Mouse (Mus musculus): Measurements from ENCODE around the gene Tbc1d24. TPM values are rescaled to one million over a fixed set of nuclear protein-coding genes. Genes with fewer than 3 reads are reported as not detected.

Tbc1d24 gene
- polyA plus RNA-seq, 1 experiment from 2014 or later = 4.2 TPM

GRCm38 (mm10) chr17:24199741-24200140, 5.6 kb downstream of the Tbc1d24 start:
- Histone ChIP-seq H3K27ac (replicated peaks) (no peak overlapping the region), H3K9me3 (no peaks in the 10 kb centered on the region), H3K4me2 (no peak overlapping the region), H3K4me3 (no peak overlapping the region), H3K36me3 (no peaks in the 10 kb centered on the region), H3K4me1 (peaks cover 71% of the 10 kb centered on the region), H3K27me3 (replicated peaks) (no peaks in the 10 kb centered on the region), H3K9ac (no peak overlapping the region)
- WGBS = 41% methylated on average over 4 of the region's 4 CpGs
- no peak for ATAC-seq (ENCODE audit: extremely low read depth, insufficient number of reproducible peaks, low FRiP score, low TSS enrichment)

- Histone ChIP-seq H3K4me3 (no peak overlapping the region), H3K9me3 (no peaks in the 10 kb centered on the region), H3K27me3 (replicated peaks) (no peaks in the 10 kb centered on the region), H3K36me3 (no peaks in the 10 kb centered on the region), H3K4me1 (peaks cover 69% of the 10 kb centered on the region), H3K4me2 (no peak overlapping the region), H3K9ac (no peak overlapping the region), H3K27ac (replicated peaks) (no peak overlapping the region)
- ATAC-seq (ENCODE audit: extremely low read depth, insufficient number of reproducible peaks, low FRiP score, low TSS enrichment) = no peak
- 74% methylated on average over 4 of the region's 4 CpGs for WGBS
Observed at GRCm38 (mm10) chr17:24199252-24199651, 6.1 kb downstream of the Tbc1d24 start.

DNA sequence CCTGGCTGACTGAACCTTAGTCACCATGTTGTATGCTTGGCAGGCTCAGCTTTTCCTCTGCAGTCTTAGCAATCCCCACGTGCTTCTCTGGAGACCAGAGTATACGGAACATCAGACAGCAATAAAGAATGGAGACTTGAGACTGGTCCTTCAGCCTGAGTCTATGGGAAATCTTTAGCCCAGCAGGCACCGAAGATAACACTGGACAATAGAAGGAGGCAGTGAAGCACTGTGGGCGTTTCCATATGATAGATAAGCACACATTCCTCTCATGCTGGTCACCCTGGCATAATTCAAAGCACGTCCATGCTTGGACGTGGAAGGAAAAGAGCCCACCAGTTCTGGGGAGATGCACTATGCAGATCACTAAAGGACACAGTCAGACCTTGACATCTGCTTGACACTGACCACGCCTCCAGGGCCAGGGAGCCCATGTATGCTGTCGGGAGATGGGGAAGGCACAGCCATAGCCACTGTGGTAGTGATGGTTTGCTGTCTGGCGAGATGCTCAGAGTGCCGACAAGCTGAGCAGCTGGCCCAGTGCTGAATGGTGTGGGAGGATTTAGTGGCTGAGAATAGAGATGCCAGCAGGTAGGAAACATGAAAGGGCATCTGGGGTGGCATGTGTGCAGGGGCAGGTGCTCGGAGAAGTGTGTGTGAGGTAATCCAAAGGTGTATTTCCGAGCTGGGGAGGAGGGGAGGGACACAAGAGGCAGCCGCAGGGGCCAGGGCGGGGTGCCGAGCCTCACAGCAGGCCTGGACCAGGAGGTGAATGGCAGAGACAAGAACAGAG, 8.1 kb downstream of the Tbc1d24 start:
- ATAC-seq (ENCODE audit: extremely low read depth, insufficient number of reproducible peaks, low FRiP score, low TSS enrichment) = no peak
- no peak overlapping the region; the same call in 1 of the 2 replicates for H3K27ac ChIP-seq (replicated peaks)
- no peaks in the 10 kb centered on the region for H3K36me3 ChIP-seq
- H3K4me2 ChIP-seq = no peak overlapping the region
- no peaks in the 10 kb centered on the region for H3K9me3 ChIP-seq
- no peaks in the 10 kb centered on the region for H3K27me3 ChIP-seq (replicated peaks)
- no peak overlapping the region for H3K4me3 ChIP-seq
- 33% methylated on average over 15 of the region's 15 CpGs for WGBS
- peak overlapping the region; percentile 35; the same call in 1 of the 2 replicates for H3K9ac ChIP-seq
- peaks cover 68% of the 10 kb centered on the region for H3K4me1 ChIP-seq

- Histone ChIP-seq H3K4me3 (no peak overlapping the region), H3K27me3 (replicated peaks) (no peaks in the 10 kb centered on the region), H3K4me1 (peaks cover 74% of the 10 kb centered on the region), H3K36me3 (no peaks in the 10 kb centered on the region), H3K9ac (no peak overlapping the region), H3K27ac (replicated peaks) (no peak overlapping the region), H3K4me2 (no peak overlapping the region), H3K9me3 (no peaks in the 10 kb centered on the region)
- no peak for ATAC-seq (ENCODE audit: extremely low read depth, insufficient number of reproducible peaks, low FRiP score, low TSS enrichment)
- 62% methylated on average over 2 of the region's 2 CpGs for WGBS
Observed at GRCm38 (mm10) chr17:24195349-24195748, 10.0 kb downstream of the Tbc1d24 start.

DNA sequence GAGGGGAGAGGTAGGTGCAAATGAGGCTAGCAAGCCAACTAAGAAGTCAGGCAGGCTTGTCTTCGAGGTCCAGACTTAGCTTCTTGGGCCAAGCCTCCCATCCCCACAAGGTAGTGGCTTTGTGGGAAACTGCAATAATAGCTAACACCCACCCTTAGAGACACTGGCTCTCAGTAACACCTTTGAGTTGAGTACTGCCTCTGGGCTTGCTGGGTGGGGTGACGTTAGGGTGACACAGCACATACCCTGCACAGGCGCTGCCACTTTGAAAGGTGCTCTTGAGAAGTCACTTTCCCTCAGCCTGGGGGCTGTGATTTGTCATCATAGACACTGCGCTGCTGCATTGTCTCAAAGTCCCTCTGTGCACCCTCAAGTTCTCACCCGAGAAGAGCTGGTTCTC, 11.6 kb downstream of the Tbc1d24 start:
- no peaks in the 10 kb centered on the region for H3K9me3 ChIP-seq
- H3K9ac ChIP-seq = peak overlapping the region; percentile 44
- WGBS = 50% methylated on average over 5 of the region's 5 CpGs
- no peak overlapping the region for H3K27ac ChIP-seq (replicated peaks)
- H3K27me3 ChIP-seq (replicated peaks) = no peaks in the 10 kb centered on the region
- H3K4me2 ChIP-seq = no peak overlapping the region
- peaks cover 59% of the 10 kb centered on the region for H3K4me1 ChIP-seq
- no peak; the same call in 1 of the 2 replicates for ATAC-seq (ENCODE audit: extremely low read depth, insufficient number of reproducible peaks, low FRiP score, low TSS enrichment)
- no peak overlapping the region for H3K4me3 ChIP-seq
- peaks cover 3% of the 10 kb centered on the region; the same call in 1 of the 2 replicates for H3K36me3 ChIP-seq

DNA sequence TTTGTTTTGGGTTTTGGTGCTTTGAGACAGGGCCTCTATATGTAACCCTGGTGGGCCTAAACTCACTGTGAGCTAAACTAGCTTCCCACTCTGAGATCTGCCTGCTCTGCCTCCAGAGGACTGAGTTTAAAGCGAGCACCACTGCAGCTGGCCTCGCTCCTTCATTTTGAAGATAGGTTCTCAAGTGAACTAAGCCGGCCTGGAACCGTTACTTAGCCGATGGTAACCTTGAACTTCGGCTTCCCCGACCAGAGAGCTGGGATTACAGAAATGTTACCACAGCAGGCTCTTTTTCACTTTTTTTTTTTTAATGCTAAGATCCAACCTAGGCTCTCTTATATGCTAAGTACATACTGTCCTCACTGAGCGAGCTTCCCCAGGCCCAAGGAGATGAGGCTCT, 12.1 kb downstream of the Tbc1d24 start:
- Histone ChIP-seq H3K27ac (replicated peaks) (no peak overlapping the region), H3K36me3 (peaks cover 7% of the 10 kb centered on the region; the same call in 1 of the 2 replicates), H3K9me3 (no peaks in the 10 kb centered on the region), H3K9ac (peak overlapping the region; percentile 44; the same call in 1 of the 2 replicates), H3K4me3 (no peak overlapping the region), H3K4me2 (no peak overlapping the region), H3K27me3 (replicated peaks) (no peaks in the 10 kb centered on the region), H3K4me1 (peaks cover 59% of the 10 kb centered on the region)
- 79% methylated on average over 8 of the region's 8 CpGs for WGBS
- no peak for ATAC-seq (ENCODE audit: extremely low read depth, insufficient number of reproducible peaks, low FRiP score, low TSS enrichment)

DNA sequence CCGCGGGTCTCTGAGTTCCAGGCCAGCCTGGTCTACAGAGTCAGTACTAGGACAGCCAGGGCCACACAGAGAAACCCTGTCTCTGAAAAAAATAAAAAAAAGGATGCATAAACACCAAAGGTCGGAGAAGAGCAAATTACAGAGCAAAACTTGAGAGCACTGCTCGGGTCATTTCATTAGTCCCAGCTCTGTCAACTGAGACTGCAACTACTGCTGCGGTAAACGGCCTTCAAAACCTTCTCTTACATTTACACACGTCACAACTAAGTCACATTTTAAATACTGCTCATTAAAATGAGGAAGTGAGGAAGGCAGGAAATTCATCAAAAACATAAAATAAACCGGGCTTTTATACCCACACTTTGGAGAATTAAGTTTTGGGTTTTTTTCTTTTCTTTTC, 12.5 kb downstream of the Tbc1d24 start:
- no peak overlapping the region for H3K4me3 ChIP-seq
- no peak overlapping the region for H3K27ac ChIP-seq (replicated peaks)
- no peaks in the 10 kb centered on the region for H3K27me3 ChIP-seq (replicated peaks)
- H3K4me1 ChIP-seq = peaks cover 58% of the 10 kb centered on the region
- no peak overlapping the region for H3K9ac ChIP-seq
- no peaks in the 10 kb centered on the region for H3K9me3 ChIP-seq
- 79% methylated on average over 8 of the region's 8 CpGs for WGBS
- H3K4me2 ChIP-seq = no peak overlapping the region
- no peak for ATAC-seq (ENCODE audit: extremely low read depth, insufficient number of reproducible peaks, low FRiP score, low TSS enrichment)
- H3K36me3 ChIP-seq = peaks cover 10% of the 10 kb centered on the region

- H3K27ac ChIP-seq (replicated peaks) = peak overlapping the region; percentile 21; the same call in 1 of the 2 replicates
- peaks cover 13% of the 10 kb centered on the region for H3K36me3 ChIP-seq
- ATAC-seq (ENCODE audit: extremely low read depth, insufficient number of reproducible peaks, low FRiP score, low TSS enrichment) = no peak
- H3K4me2 ChIP-seq = no peak overlapping the region
- WGBS = 71% methylated on average over 4 of the region's 4 CpGs
- H3K9me3 ChIP-seq = no peaks in the 10 kb centered on the region
- H3K27me3 ChIP-seq (replicated peaks) = no peaks in the 10 kb centered on the region
- H3K4me1 ChIP-seq = peaks cover 45% of the 10 kb centered on the region
- no peak overlapping the region for H3K4me3 ChIP-seq
- peak overlapping the region; percentile 8; the same call in 1 of the 2 replicates for H3K9ac ChIP-seq
Observed at GRCm38 (mm10) chr17:24191481-24191880, 13.9 kb downstream of the Tbc1d24 start.

GRCm38 (mm10) chr17:24190934-24191333, 14.4 kb downstream of the Tbc1d24 start:
- peaks cover 39% of the 10 kb centered on the region for H3K4me1 ChIP-seq
- no peaks in the 10 kb centered on the region for H3K9me3 ChIP-seq
- no peak overlapping the region for H3K4me3 ChIP-seq
- H3K9ac ChIP-seq = no peak overlapping the region
- peaks cover 14% of the 10 kb centered on the region for H3K36me3 ChIP-seq
- H3K27me3 ChIP-seq (replicated peaks) = no peaks in the 10 kb centered on the region
- H3K27ac ChIP-seq (replicated peaks) = no peak overlapping the region
- no peak overlapping the region for H3K4me2 ChIP-seq
- ATAC-seq (ENCODE audit: extremely low read depth, insufficient number of reproducible peaks, low FRiP score, low TSS enrichment) = no peak
- 81% methylated on average over 2 of the region's 2 CpGs for WGBS

DNA sequence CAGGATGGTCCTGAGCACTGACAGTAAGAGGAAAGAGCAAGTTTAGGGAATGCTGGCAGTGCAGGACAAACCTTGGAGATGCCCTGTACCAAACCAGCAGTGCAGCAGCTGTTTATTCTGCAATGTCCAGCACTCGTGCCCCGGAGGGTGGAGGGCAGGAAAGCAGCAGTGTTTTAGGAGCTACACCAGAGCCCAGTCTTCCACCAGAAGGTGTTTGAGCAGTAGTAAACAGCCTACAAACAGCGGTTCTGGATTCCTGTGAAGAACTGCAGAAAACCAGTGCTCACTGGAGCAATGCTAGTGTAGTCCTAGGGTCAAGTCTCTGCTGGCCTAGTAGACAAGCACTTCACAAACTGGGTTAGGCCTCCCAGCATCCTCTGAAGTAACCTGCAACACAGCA, 31.1 kb downstream of the Tbc1d24 start:
- Histone ChIP-seq H3K27me3 (replicated peaks) (no peaks in the 10 kb centered on the region), H3K36me3 (no peaks in the 10 kb centered on the region), H3K9me3 (no peaks in the 10 kb centered on the region), H3K9ac (0 out of 2 replicates have a peak overlapping the region, but pooled peaks have one; percentile 10), H3K4me1 (peaks cover 11% of the 10 kb centered on the region), H3K4me3 (no peak overlapping the region), H3K27ac (replicated peaks) (no peak overlapping the region), H3K4me2 (no peak overlapping the region)
- no peak for ATAC-seq (ENCODE audit: extremely low read depth, insufficient number of reproducible peaks, low FRiP score, low TSS enrichment)
- WGBS = 84% methylated on average over 3 of the region's 3 CpGs

- Histone ChIP-seq H3K27ac (replicated peaks) (no peak overlapping the region), H3K9ac (no peak overlapping the region), H3K4me2 (no peak overlapping the region), H3K9me3 (no peaks in the 10 kb centered on the region), H3K4me3 (no peak overlapping the region), H3K4me1 (peaks cover 12% of the 10 kb centered on the region), H3K36me3 (no peaks in the 10 kb centered on the region), H3K27me3 (replicated peaks) (no peaks in the 10 kb centered on the region)
- no peak for ATAC-seq (ENCODE audit: extremely low read depth, insufficient number of reproducible peaks, low FRiP score, low TSS enrichment)
- 3% methylated on average over 3 of the region's 3 CpGs for WGBS
Observed at GRCm38 (mm10) chr17:24173423-24173822, 31.9 kb downstream of the Tbc1d24 start.

DNA sequence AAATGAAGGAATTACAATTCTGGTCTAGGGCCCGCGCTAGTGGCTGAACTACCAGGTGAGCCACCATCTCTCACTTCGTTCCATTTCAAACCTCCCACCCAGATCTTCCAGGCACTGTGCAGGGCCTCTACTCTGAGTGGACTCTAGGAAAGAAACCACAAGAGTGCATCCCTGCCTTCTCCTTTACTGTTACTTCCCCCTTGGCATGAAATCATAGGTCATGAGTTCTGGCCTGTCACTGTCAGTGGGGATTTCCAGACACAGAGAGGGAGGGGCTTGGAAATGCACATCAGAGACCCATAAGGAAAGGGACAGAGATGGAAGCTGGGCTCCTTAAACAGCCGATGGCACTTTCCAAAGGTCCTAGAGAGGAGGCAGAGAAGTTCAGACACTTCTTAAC, 33.6 kb downstream of the Tbc1d24 start:
- H3K4me2 ChIP-seq = no peak overlapping the region
- no peak for ATAC-seq (ENCODE audit: extremely low read depth, insufficient number of reproducible peaks, low FRiP score, low TSS enrichment)
- no peaks in the 10 kb centered on the region for H3K27me3 ChIP-seq (replicated peaks)
- WGBS = 81% methylated on average over 4 of the region's 4 CpGs
- H3K9me3 ChIP-seq = no peaks in the 10 kb centered on the region
- H3K27ac ChIP-seq (replicated peaks) = no peak overlapping the region
- no peak overlapping the region for H3K9ac ChIP-seq
- no peak overlapping the region for H3K4me3 ChIP-seq
- H3K36me3 ChIP-seq = peaks cover 13% of the 10 kb centered on the region
- H3K4me1 ChIP-seq = peaks cover 25% of the 10 kb centered on the region

All from heart, embryonic 13.5 days (tissue).